Mouse (Mus musculus) stomach, postnatal 0 days (tissue): ENCODE measurements around the gene Krtap5-5. TPM values are rescaled to one million over a fixed set of nuclear protein-coding genes. Genes with fewer than 3 reads are reported as not detected.
"Not testable (repeated sequence)": the region's sequence is repeated elsewhere in the genome, so short reads cannot be mapped to it uniquely, and the experiment has no call there.

Source experiments
- ATAC-seq: fragments of 200-750 bp; cut with Nextera tagmentation; 2 replicates; pipeline ENCODE4 v1.8.0; 2017; ENCODE audit not compliant: low FRiP score, low TSS enrichment
- DNase-seq: peaks from one replicate; pipeline ENCODE4 v3.0.0-alpha.2; 2016; ENCODE audit warnings: low spot score
- H3K27ac ChIP-seq: fragments of 300-500 bp; sonication (generic); replicated peaks from 2 replicates; pipeline ENCODE4 v1.5.1; 2014; ENCODE audit warnings: mild to moderate bottlenecking, control low read depth
- H3K27me3 ChIP-seq: fragments of 300-500 bp; sonication (generic); 2 replicates; pipeline ENCODE4 v1.6.1; 2014; ENCODE audit warnings: low read length; ENCODE audit not compliant: control insufficient read depth, insufficient read depth
- H3K36me3 ChIP-seq: fragments of 300-500 bp; sonication (generic); 2 replicates; pipeline ENCODE4 v1.6.1; 2014; ENCODE audit warnings: low read length, mixed read lengths; ENCODE audit not compliant: control insufficient read depth, insufficient read depth
- H3K4me1 ChIP-seq: fragments of 300-500 bp; sonication (generic); replicated peaks from 2 replicates; pipeline ENCODE4 v1.6.1; 2014; ENCODE audit warnings: antibody characterized with exemption; ENCODE audit not compliant: control insufficient read depth, insufficient read depth
- H3K4me2 ChIP-seq: fragments of 300-500 bp; sonication (generic); replicated peaks from 2 replicates; pipeline ENCODE4 v1.6.1; 2014; ENCODE audit warnings: low read depth, mild to moderate bottlenecking, control low read depth, moderate library complexity
- H3K4me3 ChIP-seq: fragments of 300-500 bp; sonication (generic); 2 replicates; pipeline ENCODE4 v1.5.1; 2014; ENCODE audit warnings: low read depth, low read length, control low read depth
- H3K9ac ChIP-seq: fragments of 300-500 bp; sonication (generic); 2 replicates; pipeline ENCODE4 v1.6.1; 2014; ENCODE audit warnings: mild to moderate bottlenecking, low read length, control low read depth, mixed read lengths
- H3K9me3 ChIP-seq: fragments of 300-500 bp; sonication (generic); 2 replicates; pipeline ENCODE4 v1.6.1; 2016; ENCODE audit warnings: low read length; ENCODE audit not compliant: control insufficient read depth
- CTCF ChIP-seq: IDR thresholded peaks from 2 replicates; pipeline ENCODE4 v1.5.1; 2016; ENCODE audit warnings: antibody characterized with exemption, low read depth, mild to moderate bottlenecking, moderate library complexity
- EP300 ChIP-seq: optimal IDR thresholded peaks from 2 replicates; pipeline ENCODE3; 2016; ENCODE audit warnings: antibody characterized with exemption
- WGBS: fragments of 180-500 bp; shearing (Covaris S2); extraction: QIAGEN DNeasy Blood & Tissue Kit; methylation state at CpG from one replicate; pipeline ENCODE4 v1.1.7; 2014; 5-methylcytosine and 5-hydroxymethylcytosine counted together
- polyA plus RNA-seq: library from polyadenylated mRNA; unstranded; fragments of >200 nt; fragmentation: Nextera tagmentation; extraction: Ambion mirVana; gene quantifications from 2 replicates; pipeline ENCODE4 v1.2.1, GENCODE M21; 2015

Krtap5-5 gene
- polyA plus RNA-seq, 1 experiment from 2014 or later: not detected

DNA sequence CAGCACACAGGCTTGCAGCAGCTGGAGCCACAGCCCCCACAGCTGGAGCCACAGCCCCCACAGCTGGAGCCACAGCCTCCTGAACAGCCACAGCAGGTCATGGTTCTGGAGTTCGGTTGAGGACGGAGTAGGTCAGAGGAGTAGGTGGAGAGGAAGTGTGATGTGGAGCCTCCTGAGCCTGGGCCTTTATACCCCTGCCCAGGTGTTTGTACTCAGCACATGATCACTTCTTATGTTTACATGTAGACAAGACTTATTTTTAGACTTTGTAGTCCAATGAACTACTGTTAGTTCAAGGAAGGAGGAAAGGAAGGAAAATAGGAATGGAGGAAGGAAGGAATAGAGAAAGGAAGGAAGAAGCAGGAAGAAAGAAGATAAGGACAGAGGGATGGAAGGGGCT is 11.2 kb upstream of the Krtap5-5 start, which contains the start of gene Gm40460:
Gene Gm40460, minus strand, starts transcription at position 101 of the 400 bp plus-strand sequence.
- WGBS: 30% methylated on average over 2 of the region's 2 CpGs
- H3K27me3 ChIP-seq: no peaks in the 10 kb centered on the region
- H3K36me3 ChIP-seq: no peaks in the 10 kb centered on the region
- DNase-seq (no peak), ATAC-seq (no peak)
- H3K27ac ChIP-seq: no peak within 1 kb of the TSS
- no peaks in the 10 kb centered on the region for H3K9me3 ChIP-seq
- H3K4me1 ChIP-seq: no peaks in the 10 kb centered on the region
- TF ChIP-seq EP300: no peak
- no peak for TF ChIP-seq CTCF
- H3K9ac ChIP-seq: no peak within 1 kb of the TSS
- no peak within 1 kb of the TSS for H3K4me2 ChIP-seq
- no peak within 1 kb of the TSS for H3K4me3 ChIP-seq

DNA sequence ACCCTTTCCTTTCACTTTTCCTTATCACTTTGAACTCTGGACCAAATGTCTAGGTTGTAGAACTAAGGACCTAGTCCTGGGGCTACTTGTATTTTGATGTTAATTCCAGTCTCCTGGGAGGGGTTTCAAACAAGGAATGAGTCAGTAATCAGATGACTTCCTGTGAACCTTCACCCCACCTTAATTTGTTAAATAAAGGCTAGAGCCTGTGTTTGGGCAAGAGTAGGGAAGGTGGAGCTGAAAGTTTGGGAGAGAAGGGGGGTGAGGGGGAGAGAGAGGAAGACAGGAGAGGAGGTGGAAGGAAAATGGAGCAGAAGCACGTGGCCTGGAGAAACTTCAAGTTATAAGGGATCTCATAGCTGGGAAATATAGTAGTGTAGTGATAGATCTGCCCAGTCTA is 1.8 kb upstream of the Krtap5-5 start:
- no peak overlapping the region for H3K9ac ChIP-seq
- no peak for TF ChIP-seq EP300
- TF ChIP-seq CTCF: no peak
- WGBS: 10% methylated on average over 1 of the region's 1 CpGs
- H3K4me1 ChIP-seq: no peaks in the 10 kb centered on the region
- H3K9me3 ChIP-seq: 0 out of 2 replicates have a peak, but pooled peaks cover 3% of the 10 kb centered on the region
- H3K27me3 ChIP-seq: no peaks in the 10 kb centered on the region
- H3K27ac ChIP-seq: no peak overlapping the region
- H3K36me3 ChIP-seq: no peaks in the 10 kb centered on the region
- H3K4me2 ChIP-seq: no peak overlapping the region
- DNase-seq: no peak
- no peak for ATAC-seq
- no peak overlapping the region for H3K4me3 ChIP-seq

DNA sequence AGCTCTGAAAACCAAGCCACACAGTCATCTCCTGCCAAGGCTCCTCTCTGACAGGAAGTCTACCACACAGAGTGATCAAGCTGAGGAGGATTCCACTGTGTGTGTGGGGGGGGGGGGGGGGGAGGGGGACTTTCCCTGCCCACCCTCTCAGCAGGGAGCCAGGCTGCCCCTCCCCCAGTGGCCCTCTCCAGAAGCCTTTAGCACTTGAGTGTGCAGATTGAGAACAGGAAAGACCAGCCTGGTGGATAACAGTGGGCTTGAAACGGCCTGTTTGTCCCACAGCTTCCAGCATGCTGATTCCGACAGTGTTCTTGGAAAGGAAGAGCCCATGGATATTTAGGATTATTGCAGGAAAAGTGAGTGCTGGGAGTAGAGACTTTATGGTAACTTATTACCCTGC is 5.3 kb downstream of the Krtap5-5 start:
- no peak for TF ChIP-seq CTCF
- no peak for TF ChIP-seq EP300
- no peak for ATAC-seq
- Histone ChIP-seq H3K27me3 (no peaks in the 10 kb centered on the region), H3K4me1 (no peaks in the 10 kb centered on the region), H3K9me3 (no peaks in the 10 kb centered on the region), H3K4me3 (no peak overlapping the region), H3K27ac (no peak overlapping the region), H3K36me3 (no peaks in the 10 kb centered on the region), H3K9ac (no peak overlapping the region), H3K4me2 (no peak overlapping the region)
- WGBS: 39% methylated on average over 2 of the region's 2 CpGs
- DNase-seq: no peak

DNA sequence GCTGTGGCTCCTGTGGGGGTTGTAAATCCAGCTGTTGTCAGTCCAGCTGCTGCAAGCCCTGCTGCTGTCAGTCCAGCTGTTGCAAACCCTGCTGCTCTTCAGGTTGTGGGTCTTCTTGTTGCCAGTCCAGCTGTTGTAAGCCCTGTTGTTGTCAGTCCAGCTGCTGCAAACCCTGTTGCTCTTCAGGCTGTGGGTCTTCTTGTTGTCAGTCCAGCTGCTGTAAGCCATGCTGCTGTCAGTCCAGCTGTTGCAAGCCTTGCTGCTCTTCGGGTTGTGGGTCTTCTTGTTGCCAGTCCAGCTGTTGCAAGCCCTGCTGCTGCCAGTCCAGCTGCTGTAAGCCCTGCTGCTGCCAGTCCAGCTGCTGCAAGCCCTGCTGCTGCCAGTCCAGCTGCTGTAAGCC is 17.6 kb downstream of the Krtap5-5 start:
- H3K4me3 ChIP-seq, H3K4me1 ChIP-seq, DNase-seq, H3K27me3 ChIP-seq, H3K27ac ChIP-seq, H3K36me3 ChIP-seq, H3K9me3 ChIP-seq, ATAC-seq, H3K9ac ChIP-seq, H3K4me2 ChIP-seq: not testable (repeated sequence)
- WGBS: 43% methylated on average over 1 of the region's 1 CpGs

DNA sequence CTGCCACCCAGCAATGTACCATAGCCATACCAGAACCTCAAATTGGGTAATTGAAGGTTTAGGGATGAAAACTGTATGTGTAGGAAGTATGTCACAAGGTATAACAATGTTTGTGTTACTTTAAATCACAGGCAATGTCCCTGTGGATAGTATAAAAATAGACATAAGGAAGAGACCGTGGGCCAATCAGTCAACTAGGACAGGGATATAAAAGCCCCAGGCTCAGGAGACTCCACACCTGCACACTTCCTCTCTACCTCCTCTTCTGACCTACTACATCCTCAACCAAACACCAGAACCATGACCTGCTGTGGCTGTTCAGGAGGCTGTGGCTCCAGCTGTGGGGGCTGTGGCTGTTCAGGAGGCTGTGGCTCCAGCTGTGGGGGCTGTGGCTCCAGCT is 18.2 kb downstream of the Krtap5-5 start, which contains the start of gene Gm7579:
Gene Gm7579, plus strand, starts transcription at position 301 of the 400 bp plus-strand sequence.
- Histone ChIP-seq H3K36me3 (no peaks in the 10 kb centered on the region), H3K9me3 (no peaks in the 10 kb centered on the region), H3K27me3 (no peaks in the 10 kb centered on the region), H3K4me2 (no peak within 1 kb of the TSS), H3K9ac (no peak within 1 kb of the TSS), H3K27ac (no peak within 1 kb of the TSS), H3K4me3 (no peak within 1 kb of the TSS), H3K4me1 (no peaks in the 10 kb centered on the region)
- DNase-seq (no peak), ATAC-seq (no peak)
- no peak for TF ChIP-seq EP300
- TF ChIP-seq CTCF: no peak
- WGBS: 68% methylated on average over 1 of the region's 1 CpGs

DNA sequence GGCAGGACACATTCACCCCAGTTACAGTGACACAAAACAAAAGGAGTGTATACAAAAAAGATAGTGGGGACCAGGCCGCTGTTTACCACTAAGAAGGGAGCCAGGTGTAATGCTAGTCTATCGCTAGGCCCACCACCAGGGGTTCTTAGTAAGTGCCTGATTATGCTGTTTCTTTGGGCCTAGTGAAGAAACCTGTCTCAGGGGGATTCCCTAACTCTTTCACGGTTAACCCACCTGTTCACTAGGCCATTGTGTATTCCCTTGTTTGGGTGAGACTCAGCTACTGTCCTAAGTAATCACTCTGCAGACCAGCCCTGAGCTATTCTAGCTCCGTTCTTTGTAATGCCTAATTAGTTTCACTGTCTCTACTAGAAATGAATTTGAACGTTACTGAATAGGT is 22.9 kb downstream of the Krtap5-5 start:
- not testable (repeated sequence) for H3K4me1 ChIP-seq, H3K36me3 ChIP-seq, DNase-seq, ATAC-seq, H3K9me3 ChIP-seq, H3K4me2 ChIP-seq, H3K27ac ChIP-seq, H3K4me3 ChIP-seq, H3K27me3 ChIP-seq, H3K9ac ChIP-seq
- WGBS: 78% methylated on average over 5 of the region's 5 CpGs
